Mouse (Mus musculus) large intestine, adult 2 months (tissue): ENCODE results near the gene Ntsr1. TPM values are rescaled to one million over a fixed set of nuclear protein-coding genes. Genes with fewer than 3 reads are reported as not detected.

ENCODE experiments used
- DNase-seq: peaks from one replicate; pipeline ENCODE4 v3.0.0-alpha.2; 2012; ENCODE audit warnings: low read depth, low spot score
- WGBS: fragments of 180-500 bp; shearing (Covaris S2); methylation state at CpG from one replicate; pipeline ENCODE4 v1.1.7; 2018; 5-methylcytosine and 5-hydroxymethylcytosine counted together
- polyA plus RNA-seq: library from polyadenylated mRNA; depleted of rRNA; stranded (reverse); fragments of >200 nt; gene quantifications from 2 replicates; pipeline ENCODE4 v1.2.3, GENCODE M21; 2012

Ntsr1 gene
- polyA plus RNA-seq, 1 experiment = 0.72 TPM

- 47% methylated on average over 9 of the region's 9 CpGs for WGBS
- DNase-seq = no peak
These were observed 1.6 kb downstream of the Ntsr1 start for GRCm38 (mm10) chr2:180501217-180501967.

GRCm38 (mm10) chr2:180506281-180506680, 6.5 kb downstream of the Ntsr1 start:
- no peak for DNase-seq
- 82% methylated on average over 5 of the region's 5 CpGs for WGBS

- no peak for DNase-seq
- 80% methylated on average over 14 of the region's 14 CpGs for WGBS
These were observed 8.8 kb downstream of the Ntsr1 start for GRCm38 (mm10) chr2:180508455-180509115.

- 62% methylated on average over 5 of the region's 5 CpGs for WGBS
- no peak for DNase-seq
These were observed 11.1 kb downstream of the Ntsr1 start for GRCm38 (mm10) chr2:180510867-180511266.

- DNase-seq = no peak
- 43% methylated on average over 13 of the region's 13 CpGs for WGBS
These were observed 12.3 kb downstream of the Ntsr1 start for GRCm38 (mm10) chr2:180511875-180512661.

- DNase-seq = no peak
- 64% methylated on average over 3 of the region's 3 CpGs for WGBS
These were observed 13.2 kb downstream of the Ntsr1 start for GRCm38 (mm10) chr2:180513019-180513418.

GRCm38 (mm10) chr2:180513835-180514234, 14.1 kb downstream of the Ntsr1 start:
- 61% methylated on average over 4 of the region's 4 CpGs for WGBS

GRCm38 (mm10) chr2:180521437-180522221, 21.9 kb downstream of the Ntsr1 start:
- WGBS = 76% methylated on average over 5 of the region's 5 CpGs
- DNase-seq = no peak

More at GRCm38 (mm10) chr2:180513835-180514234, 14.1 kb downstream of the Ntsr1 start:
- DNase-seq = no peak

GRCm38 (mm10) chr2:180522825-180523224, 23.0 kb downstream of the Ntsr1 start:
- WGBS = 61% methylated on average over 4 of the region's 4 CpGs

GRCm38 (mm10) chr2:180527447-180527846, 27.7 kb downstream of the Ntsr1 start:
- DNase-seq = no peak
- whole genome bisulfite sequencing = 57% methylated on average over 7 of the region's 7 CpGs

More at GRCm38 (mm10) chr2:180522825-180523224, 23.0 kb downstream of the Ntsr1 start:
- DNase-seq = no peak

- no peak for DNase-seq
- WGBS = 27% methylated on average over 8 of the region's 8 CpGs
These were observed 28.1 kb downstream of the Ntsr1 start for GRCm38 (mm10) chr2:180527883-180528282.

- WGBS = 36% methylated on average over 7 of the region's 7 CpGs
- no peak for DNase-seq
These were observed 30.4 kb downstream of the Ntsr1 start for GRCm38 (mm10) chr2:180530130-180530529.

GRCm38 (mm10) chr2:180530584-180530983, 30.8 kb downstream of the Ntsr1 start:
- WGBS = 54% methylated on average over 3 of the region's 3 CpGs
- no peak for DNase-seq

GRCm38 (mm10) chr2:180531671-180532385, 32.1 kb downstream of the Ntsr1 start:
- WGBS = 51% methylated on average over 7 of the region's 7 CpGs

GRCm38 (mm10) chr2:180532386-180532995, 32.7 kb downstream of the Ntsr1 start:
- no peak for DNase-seq
- 35% methylated on average over 6 of the region's 6 CpGs for WGBS

More at GRCm38 (mm10) chr2:180531671-180532385, 32.1 kb downstream of the Ntsr1 start:
- DNase-seq = no peak

GRCm38 (mm10) chr2:180533237-180533636, 33.5 kb downstream of the Ntsr1 start:
- DNase-seq = no peak
- 61% methylated on average over 4 of the region's 4 CpGs for WGBS

GRCm38 (mm10) chr2:180543675-180544074, 43.9 kb downstream of the Ntsr1 start:
- WGBS = 78% methylated on average over 2 of the region's 2 CpGs
- no peak for DNase-seq

GRCm38 (mm10) chr2:180545046-180545445, 45.3 kb downstream of the Ntsr1 start:
- DNase-seq = no peak
- 76% methylated on average over 18 of the region's 18 CpGs for WGBS
